Mouse (Mus musculus): Measurements from ENCODE around the gene Tgm6.

Gene Tgm6

DNA sequence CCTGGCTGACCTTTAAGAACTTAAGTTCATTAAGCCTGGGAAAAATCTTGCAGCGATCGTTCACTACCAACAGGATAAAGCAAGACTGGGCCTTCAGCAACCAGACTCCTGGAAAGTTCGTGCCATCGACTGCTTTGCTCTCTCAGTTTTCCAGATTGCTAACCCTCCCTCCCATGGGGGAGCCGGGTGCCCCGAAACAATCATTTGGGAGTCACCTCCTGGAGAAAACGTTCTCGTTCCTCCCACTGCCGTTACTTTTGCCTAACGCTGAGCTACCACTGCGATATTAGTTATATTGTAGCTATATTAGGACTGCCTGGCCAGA, 66.1 kb downstream of the Tgm6 start:
- in situ Hi-C loops (cut with MboI, MseI), result no loop called here

- in situ Hi-C loops (cut with MboI, MseI), result no loop called here
These were observed 66.7 kb downstream of the Tgm6 start, which contains the start of gene Snrpb for GRCm38 (mm10) chr2:130178706-130179506. Snrpb (minus strand) TSS chr2:130179403.

GRCm38 (mm10) chr2:130179507-130180019, 67.3 kb downstream of the Tgm6 start:
- in situ Hi-C loops (cut with MboI, MseI), result no loop called here

DNA sequence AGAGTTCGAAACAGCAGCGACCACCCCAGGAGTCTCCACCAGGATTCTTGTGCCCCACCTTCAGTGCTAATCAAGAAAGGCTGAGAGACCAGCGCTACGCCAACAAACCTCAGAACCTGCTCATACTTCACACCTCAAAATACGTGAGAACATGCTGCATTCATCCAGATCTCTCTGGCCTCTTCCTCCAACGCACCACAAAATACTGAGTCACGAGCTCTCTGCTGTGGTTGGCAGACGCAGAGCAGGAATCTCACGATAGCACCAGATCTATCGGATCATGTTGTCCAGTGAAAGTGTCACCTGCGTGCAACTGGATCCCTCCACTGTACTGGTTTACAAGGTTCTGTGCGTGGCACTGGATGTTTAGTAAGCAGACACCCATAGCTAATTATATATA, 76.2 kb downstream of the Tgm6 start:
- in situ Hi-C loops (cut with MboI, MseI), result no loop called here

- in situ Hi-C loops (cut with MboI, MseI), result no loop called here
These were observed 82.7 kb downstream of the Tgm6 start, which contains the start of gene Tmc2 for GRCm38 (mm10) chr2:130194894-130195293. Tmc2 (plus strand) TSS chr2:130195194.

GRCm38 (mm10) chr2:130200961-130201360, 88.7 kb downstream of the Tgm6 start:
- in situ Hi-C loops (cut with MboI, MseI), result no loop called here

All from T-helper 2 cell (primary cell).